ENCODE assay signal across 10 mouse cellular contexts in genomic region chr12:102647839-102648564, GRCm38 (mm10). TPM values are rescaled to one million over a fixed set of nuclear protein-coding genes. Genes with fewer than 3 reads are reported as not detected.
DNase-seq lines count a peak whose midpoint lies in the region; ATAC-seq and TF ChIP-seq lines count a peak whose summit lies in the region.
"Had no signal": no experiment of that assay in that cellular context is flagged by ENCODE, and none has a peak within 500 bp of the region (broad histone marks: within the 10 kb centered on the region; RNA-seq: fewer than 3 reads in every experiment).

No protein-coding gene starts in this region.

- DNase-seq in heart, adult 18-20 months: peak; percentile 31 to 52
- no peak for DNase-seq in heart, adult 9 months (ENCODE audit: low spot score in 2 of 2)
- DNase-seq in induced T-regulatory cell, adult 2 months (ENCODE audit: low read depth): peak; percentile 51
- DNase-seq in liver, embryonic 14.5 days (ENCODE audit: low read depth in 3 of 3, low spot score in 3 of 3): no peak
- no peak for DNase-seq in right cerebral cortex, postnatal 25 days
- DNase-seq in embryo, embryonic 10 days (ENCODE audit: low spot score): no peak
- no peak for DNase-seq in hindbrain, embryonic 11.5 days (ENCODE audit: low spot score)

- ATAC-seq in liver, embryonic 14.5 days (ENCODE audit: insufficient read depth): peak; percentile 69
- ATAC-seq in stomach, embryonic 14.5 days (ENCODE audit: insufficient number of reproducible peaks, insufficient read depth, low FRiP score, low read depth): peak; percentile 42; the same call in 1 of the 2 replicates
- no peak for ATAC-seq in hindbrain, embryonic 11.5 days (ENCODE audit: low FRiP score)

- H3K36me3 ChIP-seq in liver, embryonic 14.5 days (replicated peaks; ENCODE audit: control insufficient read depth, insufficient read depth, low read depth): no peaks in the 10 kb centered on the region
- H3K36me3 ChIP-seq in stomach, embryonic 14.5 days (ENCODE audit: control insufficient read depth, insufficient read depth, low read length): no peaks in the 10 kb centered on the region
- no peaks in the 10 kb centered on the region for H3K36me3 ChIP-seq in hindbrain, embryonic 11.5 days (ENCODE audit: control insufficient read depth, insufficient read depth, low read length)
- H3K36me3 ChIP-seq: embryonic facial prominence, embryonic 10.5 days; midbrain, embryonic 12.5 days had no signal

- H3K4me3 ChIP-seq in liver, embryonic 14.5 days (ENCODE audit: insufficient read depth in 1 of 2, low read depth in 2 of 2, low read length in 2 of 2): no peak overlapping the region
- no peak overlapping the region for H3K4me3 ChIP-seq in stomach, embryonic 14.5 days (ENCODE audit: low read depth, low read length)
- no peak overlapping the region for H3K4me3 ChIP-seq in hindbrain, embryonic 11.5 days (ENCODE audit: low read depth, low read length)
- H3K4me3 ChIP-seq: embryonic facial prominence, embryonic 10.5 days; midbrain, embryonic 12.5 days had no signal

- H3K9me3 ChIP-seq in liver, embryonic 14.5 days (ENCODE audit: control insufficient read depth, low read length): no peaks in the 10 kb centered on the region
- no peaks in the 10 kb centered on the region for H3K9me3 ChIP-seq in stomach, embryonic 14.5 days (ENCODE audit: control insufficient read depth, low read depth, low read length)
- H3K9me3 ChIP-seq in hindbrain, embryonic 11.5 days (ENCODE audit: control insufficient read depth, low read length): no peaks in the 10 kb centered on the region
- H3K9me3 ChIP-seq: embryonic facial prominence, embryonic 10.5 days; midbrain, embryonic 12.5 days had no signal

- H3K27me3 ChIP-seq in liver, embryonic 14.5 days (ENCODE audit: control insufficient read depth, insufficient read depth, low read length): no peaks in the 10 kb centered on the region
- H3K27me3 ChIP-seq in stomach, embryonic 14.5 days (ENCODE audit: control insufficient read depth, insufficient read depth, low read length): no peaks in the 10 kb centered on the region
- no peaks in the 10 kb centered on the region for H3K27me3 ChIP-seq in hindbrain, embryonic 11.5 days (ENCODE audit: control insufficient read depth, insufficient read depth, low read length)
- H3K27me3 ChIP-seq: midbrain, embryonic 12.5 days had no signal

- no peak overlapping the region for H3K4me2 ChIP-seq in liver, embryonic 14.5 days (ENCODE audit: low read depth)
- H3K4me2 ChIP-seq in stomach, embryonic 14.5 days (replicated peaks; ENCODE audit: low read depth, low read length): no peak overlapping the region
- no peak overlapping the region for H3K4me2 ChIP-seq in hindbrain, embryonic 11.5 days (replicated peaks; ENCODE audit: low read depth, low read length)
- H3K4me2 ChIP-seq: midbrain, embryonic 12.5 days had no signal

- no peak overlapping the region for H3K27ac ChIP-seq in liver, embryonic 14.5 days
- no peak overlapping the region for H3K27ac ChIP-seq in stomach, embryonic 14.5 days (ENCODE audit: low read length)
- no peak overlapping the region for H3K27ac ChIP-seq in hindbrain, embryonic 11.5 days (ENCODE audit: low read depth, low read length)
- H3K27ac ChIP-seq: embryonic facial prominence, embryonic 10.5 days; midbrain, embryonic 12.5 days had no signal

- no peak overlapping the region for H3K9ac ChIP-seq in liver, embryonic 14.5 days (replicated peaks)
- H3K9ac ChIP-seq in stomach, embryonic 14.5 days (replicated peaks; ENCODE audit: low read depth, low read length): no peak overlapping the region
- H3K9ac ChIP-seq in hindbrain, embryonic 11.5 days (ENCODE audit: low read depth, low read length): no peak overlapping the region
- H3K9ac ChIP-seq: midbrain, embryonic 12.5 days had no signal

- no peak for TF ChIP-seq EP300 in liver, embryonic 14.5 days (IDR thresholded peaks at IDR 0.05; ENCODE audit: low read depth)

- H3K4me1 ChIP-seq in liver, embryonic 14.5 days (replicated peaks; ENCODE audit: control insufficient read depth in 2 of 2, insufficient read depth in 2 of 2, low read length in 1 of 2): peaks cover 0 to 28% of the 10 kb centered on the region in 2 experiments; a peak in 2 of 4 replicates
- H3K4me1 ChIP-seq in stomach, embryonic 14.5 days (ENCODE audit: control insufficient read depth, insufficient read depth, low read length): peaks cover 11% of the 10 kb centered on the region
- no peaks in the 10 kb centered on the region for H3K4me1 ChIP-seq in hindbrain, embryonic 11.5 days (replicated peaks; ENCODE audit: control insufficient read depth, insufficient read depth, low read length)

- TF ChIP-seq CTCF in liver, embryonic 14.5 days (IDR thresholded peaks at IDR 0.05; ENCODE audit: low read depth): no peak

- WGBS in liver, embryonic 14.5 days (ENCODE audit: insufficient replicate concordance): 28% methylated on average over 14 of the region's 14 CpGs
- 60% methylated on average over 14 of the region's 14 CpGs for WGBS in stomach, embryonic 14.5 days
- WGBS in hindbrain, embryonic 11.5 days: 80% methylated on average over 14 of the region's 14 CpGs

RNA-seq across cellular contexts. Expression of gene Itpk1, which starts 56.7 kb away (rescaled TPM):
- 10 to 100 TPM in 1 of 2 experiments, 1 to 10 TPM in 1; 9.1 to 12.4 TPM for total RNA-seq in heart, adult 18-20 months (2021)
- 2.0 and 2.3 TPM in 2 replicates for polyA plus RNA-seq in liver, embryonic 14.5 days (2012; rRNA removed)
- polyA plus RNA-seq in liver, embryonic 14.5 days (2014; fragmentation: Nextera tagmentation; extraction: Ambion mirVana): 2.4 TPM in 2 replicates
- polyA plus RNA-seq in stomach, embryonic 14.5 days (2014; fragmentation: Nextera tagmentation; extraction: Ambion mirVana): 15.9 and 17.1 TPM in 2 replicates
- polyA plus RNA-seq in hindbrain, embryonic 11.5 days (2014; fragmentation: Nextera tagmentation; extraction: Ambion mirVana): 14.1 and 16.8 TPM in 2 replicates

Comparison
In these comparisons a context has a peak if more than half of its experiments do, and no peak if none do; other contexts are left out.
1. DNase-seq: peak in heart, adult 18-20 months (2 of 2) and induced T-regulatory cell, adult 2 months (single experiment); none in heart, adult 9 months (0 of 2), liver, embryonic 14.5 days (0 of 3), right cerebral cortex, postnatal 25 days (single experiment), embryo, embryonic 10 days (single experiment) and hindbrain, embryonic 11.5 days (single experiment).